Mouse (Mus musculus) heart, embryonic 10.5 days (tissue): ENCODE measurements at regions not wholly inside any gene's neighbourhood (a gene's known extent, or its start where the extent isn't known, plus 50 kb on each side); places are given as distances from the start of the nearest gene placed in this dataset.

Experiments
- DNase-seq: peaks from one replicate; pipeline ENCODE4 v3.0.0-alpha.2; 2017; ENCODE audit warnings: low spot score
- H3K27ac ChIP-seq: fragments of 300-500 bp; sonication (generic); 2 replicates; pipeline ENCODE4 v1.5.1; 2016; ENCODE audit warnings: mild to moderate bottlenecking
- H3K27me3 ChIP-seq: fragments of 300-500 bp; sonication (generic); 2 replicates; pipeline ENCODE4 v1.6.1; 2016; ENCODE audit warnings: mild to moderate bottlenecking; ENCODE audit not compliant: poor library complexity, insufficient read depth, severe bottlenecking
- H3K36me3 ChIP-seq: fragments of 300-500 bp; sonication (generic); 2 replicates; pipeline ENCODE4 v1.6.1; 2016; ENCODE audit warnings: mild to moderate bottlenecking, moderate library complexity
- H3K4me1 ChIP-seq: fragments of 300-500 bp; sonication (generic); 2 replicates; pipeline ENCODE4 v1.6.1; 2016; ENCODE audit warnings: mild to moderate bottlenecking
- H3K4me3 ChIP-seq: fragments of 300-500 bp; sonication (generic); 2 replicates; pipeline ENCODE4 v1.5.1; 2016; ENCODE audit warnings: mild to moderate bottlenecking, moderate library complexity
- H3K9me3 ChIP-seq: fragments of 300-500 bp; sonication (generic); 2 replicates; pipeline ENCODE4 v1.6.1; 2016; ENCODE audit warnings: mild to moderate bottlenecking, moderate library complexity
- WGBS: fragments of 180-500 bp; shearing (Covaris S2); methylation state at CpG from one replicate; pipeline ENCODE4 v1.1.7; 2016; 5-methylcytosine and 5-hydroxymethylcytosine counted together

GRCm38 (mm10) chr5:114512756-114513155 lies 55.1 kb upstream of the Fam222a start:
- no peak overlapping the region for H3K4me3 ChIP-seq

DNA sequence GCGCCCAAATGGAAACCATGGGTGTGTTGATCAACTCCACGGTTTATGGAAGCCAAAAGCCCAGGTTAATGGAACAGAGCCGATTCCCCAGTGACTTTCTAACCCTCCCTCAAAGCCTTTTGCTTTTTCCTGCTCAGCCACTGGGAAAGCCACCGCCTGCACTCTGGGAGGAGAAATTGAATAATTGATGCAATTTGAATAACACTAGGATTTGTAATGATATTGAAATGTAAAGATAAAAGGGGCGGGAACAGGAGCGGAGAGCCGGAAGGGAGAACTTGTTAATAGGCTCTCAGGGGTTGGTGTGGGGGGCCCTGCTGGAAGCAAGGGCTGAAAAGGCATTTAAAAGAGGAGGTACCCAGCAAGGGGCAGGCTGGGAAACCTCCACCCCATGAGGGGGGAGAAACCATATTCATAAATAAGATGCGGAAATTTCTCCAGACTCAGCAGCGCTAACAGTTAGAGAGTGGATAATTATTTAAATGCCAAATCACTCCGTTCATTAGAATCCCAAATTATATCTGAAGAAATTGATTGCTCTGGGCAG lies 53.8 kb upstream of the Fam222a start:
- Histone ChIP-seq H3K27ac (no peak overlapping the region), H3K27me3 (peaks cover 66% of the 10 kb centered on the region), H3K4me1 (peaks cover 22% of the 10 kb centered on the region), H3K36me3 (no peaks in the 10 kb centered on the region), H3K9me3 (no peaks in the 10 kb centered on the region), H3K4me3 (0 out of 2 replicates have a peak overlapping the region, but pooled peaks have one; percentile 22)
- no peak for DNase-seq
- 10% methylated on average over 10 of the region's 10 CpGs for WGBS

More at GRCm38 (mm10) chr5:114512756-114513155, 55.1 kb upstream of the Fam222a start:
- DNase-seq = no peak
- no peak overlapping the region for H3K27ac ChIP-seq
- H3K4me1 ChIP-seq = peaks cover 26% of the 10 kb centered on the region
- peaks cover 71% of the 10 kb centered on the region for H3K27me3 ChIP-seq
- 22% methylated on average over 9 of the region's 9 CpGs for WGBS
- no peaks in the 10 kb centered on the region for H3K36me3 ChIP-seq
- H3K9me3 ChIP-seq = no peaks in the 10 kb centered on the region

DNA sequence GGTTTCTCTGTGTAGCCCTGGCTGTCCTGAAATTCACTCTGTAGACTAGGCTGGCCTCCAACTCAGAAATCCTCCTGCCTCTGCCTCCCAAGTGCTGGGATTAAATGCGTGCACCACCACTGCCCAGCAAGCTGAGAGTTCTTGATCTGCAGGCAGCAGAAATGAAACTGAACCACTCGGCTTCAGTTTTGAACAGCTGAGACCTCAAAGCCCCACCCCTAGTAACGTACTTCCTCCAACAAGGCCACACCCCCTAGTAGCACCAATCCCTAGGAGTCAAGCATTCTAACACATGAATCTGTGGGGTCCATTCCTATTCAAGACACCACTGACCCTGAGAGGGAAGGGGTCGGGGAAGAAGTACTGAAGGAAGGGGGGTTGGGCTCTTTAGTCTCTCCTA lies 50.8 kb upstream of the Fam222a start:
- H3K9me3 ChIP-seq = no peaks in the 10 kb centered on the region
- no peak overlapping the region for H3K27ac ChIP-seq
- peaks cover 14% of the 10 kb centered on the region for H3K4me1 ChIP-seq
- DNase-seq = no peak
- H3K36me3 ChIP-seq = no peaks in the 10 kb centered on the region
- peaks cover 44% of the 10 kb centered on the region for H3K27me3 ChIP-seq
- no peak overlapping the region for H3K4me3 ChIP-seq
- 77% methylated on average over 4 of the region's 4 CpGs for WGBS

DNA sequence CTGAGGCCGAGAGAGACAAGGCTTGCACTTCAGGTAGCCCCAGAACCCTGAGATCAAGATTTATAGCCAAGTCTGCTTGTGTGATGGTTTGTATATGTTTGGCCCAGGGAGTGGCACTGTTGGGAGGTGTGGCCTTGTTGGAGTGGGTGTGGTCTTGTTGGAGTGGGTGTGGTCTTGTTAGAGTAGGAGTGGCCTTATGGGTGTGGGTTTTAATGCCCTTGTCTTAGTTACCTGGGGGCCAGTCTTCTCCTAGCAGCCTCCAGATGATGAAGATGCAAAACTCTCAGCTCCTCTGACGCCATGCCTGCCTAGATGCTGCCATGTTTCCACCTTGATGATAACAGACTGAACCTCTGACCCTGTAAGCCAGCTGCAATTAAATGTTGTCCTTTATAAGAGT lies 49.8 kb upstream of the Fam222a start:
- Histone ChIP-seq H3K36me3 (no peaks in the 10 kb centered on the region), H3K27me3 (peaks cover 36% of the 10 kb centered on the region), H3K4me3 (no peak overlapping the region), H3K27ac (no peak overlapping the region), H3K9me3 (no peaks in the 10 kb centered on the region), H3K4me1 (peaks cover 11% of the 10 kb centered on the region)
- WGBS = 90% methylated on average over 2 of the region's 2 CpGs
- DNase-seq = no peak
